Mouse (Mus musculus): ENCODE measurements around the gene Kcnk4.
"Not testable (repeated sequence)": the region's sequence is repeated elsewhere in the genome, so short reads cannot be mapped to it uniquely, and the experiment has no call there.

The Kcnk4 gene

GRCm38 (mm10) chr19:6905498-6906159 lies 28.7 kb downstream of the Kcnk4 start:
- in situ Hi-C loops (cut with MboI, MseI), result loop anchor here in 1 of 2 experiments (10.0 kb wide), 1 partner anchor 1791 kb away; the partner anchor contains the start of gene Klc2

- in situ Hi-C loops (cut with MboI, MseI), result loop anchor here in 1 of 2 experiments (10.0 kb wide), 1 partner anchor 1790 kb away; the partner anchor contains the start of gene Klc2
Measured at GRCm38 (mm10) chr19:6904846-6905245, 29.5 kb downstream of the Kcnk4 start.

- in situ Hi-C loops (cut with MboI, MseI), result loop anchor here in 1 of 2 experiments (10.0 kb wide), 1 partner anchor 1788 kb away; the partner anchor contains the start of gene Klc2
Measured at GRCm38 (mm10) chr19:6903031-6903430, 31.3 kb downstream of the Kcnk4 start.

GRCm38 (mm10) chr19:6899641-6900040 lies 34.7 kb downstream of the Kcnk4 start:
- in situ Hi-C loops (cut with MboI, MseI), result loop anchor here in 1 of 2 experiments (10.0 kb wide), 1 partner anchor 1785 kb away; the partner anchor contains the start of gene Klc2

- in situ Hi-C loops (cut with MboI, MseI), result not testable (repeated sequence)
Measured at GRCm38 (mm10) chr19:6895608-6896305, 38.6 kb downstream of the Kcnk4 start.

GRCm38 (mm10) chr19:6893731-6894451 lies 40.4 kb downstream of the Kcnk4 start:
- in situ Hi-C loops (cut with MboI, MseI), result no loop called here

GRCm38 (mm10) chr19:6892512-6892911 lies 41.8 kb downstream of the Kcnk4 start:
- in situ Hi-C loops (cut with MboI, MseI), result no loop called here

GRCm38 (mm10) chr19:6877965-6878364 lies 56.4 kb downstream of the Kcnk4 start:
- in situ Hi-C loops (cut with MboI, MseI), result no loop called here

GRCm38 (mm10) chr19:6876799-6877198 lies 57.5 kb downstream of the Kcnk4 start:
- in situ Hi-C loops (cut with MboI, MseI), result no loop called here

- in situ Hi-C loops (cut with MboI, MseI), result no loop called here
Measured at GRCm38 (mm10) chr19:6875834-6876233, 58.5 kb downstream of the Kcnk4 start.

- in situ Hi-C loops (cut with MboI, MseI), result loop anchor here in 1 of 2 experiments (5.0 to 25.0 kb wide), 2 partner anchors 38 to 937 kb away; partner anchors contain the start of gene Prdx5
Measured at GRCm38 (mm10) chr19:6874257-6874656, 60.1 kb downstream of the Kcnk4 start.

All from T-helper 17 cell (primary cell).